Mouse (Mus musculus) bone marrow macrophage, adult 2 months (primary cell): Measurements from ENCODE around the gene Ccdc191.

Experiments
- CTCF ChIP-seq: IDR thresholded peaks from 2 replicates; pipeline ENCODE4 v1.5.1; 2012; ENCODE audit warnings: low read depth, mild to moderate bottlenecking, low read length, moderate library complexity
- POLR2A ChIP-seq: IDR thresholded peaks from 2 replicates; pipeline ENCODE4 v1.6.1; 2012; ENCODE audit warnings: mild to moderate bottlenecking, low read depth, low read length, borderline replicate concordance

DNA sequence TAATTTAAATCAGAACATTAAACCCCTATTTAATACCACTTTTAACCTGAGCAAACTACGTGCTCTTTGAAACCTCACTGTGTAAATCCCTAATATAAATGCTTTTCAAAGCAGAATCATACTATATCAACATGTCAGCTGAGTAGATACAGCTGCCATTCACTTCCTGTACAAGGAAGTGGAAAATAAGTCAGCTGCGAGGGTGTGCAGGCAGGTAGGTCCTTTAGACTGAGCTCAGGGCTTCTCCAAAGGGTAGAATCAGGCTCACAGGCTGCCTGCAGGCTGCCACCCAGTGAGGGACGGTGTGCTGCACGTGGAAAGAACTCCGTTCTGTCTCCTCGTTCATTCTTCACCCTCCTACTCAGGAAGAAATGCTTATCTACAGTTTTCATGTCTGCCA lies 65.3 kb downstream of the Ccdc191 start:
- TF ChIP-seq CTCF (no peak), POLR2A (no peak)
